Mouse (Mus musculus): ENCODE data around the gene Olfr1032. TPM values are rescaled to one million over a fixed set of nuclear protein-coding genes. Genes with fewer than 3 reads are reported as not detected.

Gene Olfr1032
- polyA plus RNA-seq, 1 experiment from 2014 or later: not detected

Other genes with a start within 250 kb of the Olfr1032 start
- not detected in 2 replicates for gene Olfr1012, start 242.8 kb upstream of the Olfr1032 start, polyA plus RNA-seq (2014; fragmentation: Nextera tagmentation; extraction: Ambion mirVana)
- not detected in 2 replicates for gene Olfr1013, start 238.4 kb upstream of the Olfr1032 start, polyA plus RNA-seq (2014; fragmentation: Nextera tagmentation; extraction: Ambion mirVana)
- gene Olfr1014, start 232.8 kb upstream of the Olfr1032 start, polyA plus RNA-seq (2014; fragmentation: Nextera tagmentation; extraction: Ambion mirVana): not detected in 2 replicates
- gene Olfr1015, start 223.5 kb upstream of the Olfr1032 start, polyA plus RNA-seq (2014; fragmentation: Nextera tagmentation; extraction: Ambion mirVana): not detected in 2 replicates
- gene Olfr1016, start 203.0 kb upstream of the Olfr1032 start, polyA plus RNA-seq (2014; fragmentation: Nextera tagmentation; extraction: Ambion mirVana): not detected in 2 replicates
- gene Olfr1018, start 187.1 kb upstream of the Olfr1032 start, polyA plus RNA-seq (2014; fragmentation: Nextera tagmentation; extraction: Ambion mirVana): not detected in 2 replicates
- not detected in 2 replicates for gene Olfr1019, start 160.1 kb upstream of the Olfr1032 start, polyA plus RNA-seq (2014; fragmentation: Nextera tagmentation; extraction: Ambion mirVana)
- gene Olfr1020, start 158.5 kb upstream of the Olfr1032 start, polyA plus RNA-seq (2014; fragmentation: Nextera tagmentation; extraction: Ambion mirVana): not detected in 2 replicates
- not detected in 2 replicates for gene Olfr1022, start 136.9 kb upstream of the Olfr1032 start, polyA plus RNA-seq (2014; fragmentation: Nextera tagmentation; extraction: Ambion mirVana)
- gene Olfr1023, start 119.9 kb upstream of the Olfr1032 start, polyA plus RNA-seq (2014; fragmentation: Nextera tagmentation; extraction: Ambion mirVana): not detected in 2 replicates
- gene Olfr1024, start 100.5 kb upstream of the Olfr1032 start, polyA plus RNA-seq (2014; fragmentation: Nextera tagmentation; extraction: Ambion mirVana): not detected in 2 replicates
- gene Olfr1025-ps1, start 90.3 kb upstream of the Olfr1032 start, polyA plus RNA-seq (2014; fragmentation: Nextera tagmentation; extraction: Ambion mirVana): not detected in 2 replicates
- gene Olfr1026, start 84.0 kb upstream of the Olfr1032 start, polyA plus RNA-seq (2014; fragmentation: Nextera tagmentation; extraction: Ambion mirVana): not detected in 2 replicates
- not detected in 2 replicates for gene Olfr1028, start 55.1 kb upstream of the Olfr1032 start, polyA plus RNA-seq (2014; fragmentation: Nextera tagmentation; extraction: Ambion mirVana)
- gene Olfr1029, start 31.6 kb upstream of the Olfr1032 start, polyA plus RNA-seq (2014; fragmentation: Nextera tagmentation; extraction: Ambion mirVana): not detected in 2 replicates
- not detected in 2 replicates for gene Olfr1030, start 26.3 kb upstream of the Olfr1032 start, polyA plus RNA-seq (2014; fragmentation: Nextera tagmentation; extraction: Ambion mirVana)
- not detected in 2 replicates for gene Olfr1031, start 15.2 kb upstream of the Olfr1032 start, polyA plus RNA-seq (2014; fragmentation: Nextera tagmentation; extraction: Ambion mirVana)
- gene Olfr1033, start 15.1 kb downstream of the Olfr1032 start, polyA plus RNA-seq (2014; fragmentation: Nextera tagmentation; extraction: Ambion mirVana): not detected in 2 replicates
- gene Olfr1034, start 40.3 kb downstream of the Olfr1032 start, polyA plus RNA-seq (2014; fragmentation: Nextera tagmentation; extraction: Ambion mirVana): not detected in 2 replicates
- gene Olfr1036, start 68.5 kb downstream of the Olfr1032 start, polyA plus RNA-seq (2014; fragmentation: Nextera tagmentation; extraction: Ambion mirVana): not detected in 2 replicates
- not detected in 2 replicates for gene Olfr1037, start 81.8 kb downstream of the Olfr1032 start, polyA plus RNA-seq (2014; fragmentation: Nextera tagmentation; extraction: Ambion mirVana)
- not detected in 2 replicates for gene Olfr1039, start 130.4 kb downstream of the Olfr1032 start, polyA plus RNA-seq (2014; fragmentation: Nextera tagmentation; extraction: Ambion mirVana)
- not detected in 2 replicates for gene Olfr1040, start 141.2 kb downstream of the Olfr1032 start, polyA plus RNA-seq (2014; fragmentation: Nextera tagmentation; extraction: Ambion mirVana)
- gene Olfr1042, start 156.3 kb downstream of the Olfr1032 start, polyA plus RNA-seq (2014; fragmentation: Nextera tagmentation; extraction: Ambion mirVana): not detected in 2 replicates
- not detected in 2 replicates for gene Olfr1043, start 162.0 kb downstream of the Olfr1032 start, polyA plus RNA-seq (2014; fragmentation: Nextera tagmentation; extraction: Ambion mirVana)
- not detected in 2 replicates for gene Olfr1044, start 172.3 kb downstream of the Olfr1032 start, polyA plus RNA-seq (2014; fragmentation: Nextera tagmentation; extraction: Ambion mirVana)
- gene Olfr52, start 180.1 kb downstream of the Olfr1032 start, polyA plus RNA-seq (2014; fragmentation: Nextera tagmentation; extraction: Ambion mirVana): not detected in 2 replicates
- not detected in 2 replicates for gene Olfr1045, start 197.5 kb downstream of the Olfr1032 start, polyA plus RNA-seq (2014; fragmentation: Nextera tagmentation; extraction: Ambion mirVana)
- gene Olfr1046, start 213.8 kb downstream of the Olfr1032 start, polyA plus RNA-seq (2014; fragmentation: Nextera tagmentation; extraction: Ambion mirVana): not detected in 2 replicates
- gene Olfr1047, start 225.9 kb downstream of the Olfr1032 start, polyA plus RNA-seq (2014; fragmentation: Nextera tagmentation; extraction: Ambion mirVana): not detected in 2 replicates
- not detected in 2 replicates for gene Olfr1048, start 234.7 kb downstream of the Olfr1032 start, polyA plus RNA-seq (2014; fragmentation: Nextera tagmentation; extraction: Ambion mirVana)